Mouse (Mus musculus): ENCODE results near the gene Rara.

- TF ChIP-seq EP300 (optimal IDR thresholded peaks at IDR 0.05) (no peak), CTCF (IDR thresholded peaks at IDR 0.05; ENCODE audit: low read depth) (no peak)
These were observed 70.0 kb downstream of the Rara start for GRCm38 (mm10) chr11:98997659-98998058.

Measured in stomach, postnatal 0 days (tissue).